Mouse (Mus musculus): ENCODE results near the gene Iscu. TPM values are rescaled to one million over a fixed set of nuclear protein-coding genes. Genes with fewer than 3 reads are reported as not detected.

Gene Iscu
- 16.8 TPM for polyA plus RNA-seq (2017; shearing (Covaris generic))

GRCm38 (mm10) chr5:113772450-113772895, at the start of gene Iscu, which contains the start of gene Sart3:
Gene Iscu (plus strand): TSS chr5:113772748.
Gene Sart3 (minus strand): TSS chr5:113772510.

GRCm38 (mm10) chr5:113724446-113724845, 48.1 kb upstream of the Iscu start, which contains the start of gene 1700069L16Rik:
Gene 1700069L16Rik (minus strand): TSS chr5:113724772.

GRCm38 (mm10) chr5:113735345-113736112, 37.0 kb upstream of the Iscu start, which contains the start of gene Ficd:
Gene Ficd (plus strand): TSS chr5:113735803.

GRCm38 (mm10) chr5:113800280-113800679, 27.7 kb downstream of the Iscu start, which contains the start of gene Tmem119:
Gene Tmem119 (minus strand): TSS chr5:113800516.

Other genes with a start within 250 kb of the Iscu start
- gene Cmklr1, start 122.3 kb upstream of the Iscu start, polyA plus RNA-seq (2017; shearing (Covaris generic)), result not detected
- gene 1700069L16Rik, start 48.0 kb upstream of the Iscu start, polyA plus RNA-seq (2017; shearing (Covaris generic)), result not detected
- gene Ficd, start 36.9 kb upstream of the Iscu start, polyA plus RNA-seq (2017; shearing (Covaris generic)), result 7.1 TPM
- gene Sart3, start 238 bp upstream of the Iscu start, polyA plus RNA-seq (2017; shearing (Covaris generic)), result 35.2 TPM
- gene Tmem119, start 27.8 kb downstream of the Iscu start, polyA plus RNA-seq (2017; shearing (Covaris generic)), result not detected
- gene Selplg, start 59.9 kb downstream of the Iscu start, polyA plus RNA-seq (2017; shearing (Covaris generic)), result 975 TPM
- gene Coro1c, start 136.0 kb downstream of the Iscu start, polyA plus RNA-seq (2017; shearing (Covaris generic)), result 95.9 TPM
- 19.3 TPM for gene Ssh1, start 221.1 kb downstream of the Iscu start, polyA plus RNA-seq (2017; shearing (Covaris generic))
- gene Dao, start 231.0 kb downstream of the Iscu start, polyA plus RNA-seq (2017; shearing (Covaris generic)), result 0.71 TPM

Data from CD4-positive, CD25-positive, alpha-beta regulatory T cell, adult 9 weeks (primary cell).